Mouse (Mus musculus) bone marrow, adult 2 months (tissue): ENCODE results near the gene Trpm4. TPM values are rescaled to one million over a fixed set of nuclear protein-coding genes. Genes with fewer than 3 reads are reported as not detected.
A peak's percentile ranks its signal among the peaks of the same experiment; 100 is the strongest.

Experiments used
- H3K27ac ChIP-seq: fragments of 200-500 bp; 2 replicates; pipeline ENCODE4 v1.5.1; 2012; ENCODE audit warnings: low read depth, mild to moderate bottlenecking, control low read depth, inconsistent platforms, low read length; ENCODE audit not compliant: control insufficient read depth, poor library complexity, insufficient read depth
- H3K4me1 ChIP-seq: fragments of 200-500 bp; 2 replicates; pipeline ENCODE4 v1.6.1; 2011; ENCODE audit warnings: low read length; ENCODE audit not compliant: control insufficient read depth, insufficient read depth
- H3K4me3 ChIP-seq: fragments of 200-500 bp; replicated peaks from 2 replicates; pipeline ENCODE3; 2011; ENCODE audit warnings: mild to moderate bottlenecking, low read depth, low read length, control low read depth; ENCODE audit not compliant: control insufficient read depth
- CTCF ChIP-seq: fragments of 200-500 bp; IDR thresholded peaks from 2 replicates; pipeline ENCODE4 v1.5.1; 2011; ENCODE audit warnings: low read length, control low read depth; ENCODE audit not compliant: control insufficient read depth, insufficient read depth
- POLR2A ChIP-seq: fragments of 200-500 bp; IDR thresholded peaks from 2 replicates; pipeline ENCODE4 v1.6.1; 2011; ENCODE audit warnings: low read depth, mild to moderate bottlenecking, control low read depth, low read length, borderline replicate concordance; ENCODE audit not compliant: control insufficient read depth
- WGBS: fragments of 180-500 bp; shearing (Covaris S2); methylation state at CpG from one replicate; pipeline ENCODE4 v1.1.7; 2018; 5-methylcytosine and 5-hydroxymethylcytosine counted together
- polyA plus RNA-seq: library from polyadenylated mRNA; stranded (reverse); fragments of >200 nt; gene quantifications from 2 replicates; pipeline ENCODE4 v1.2.4, GENCODE M21; 2011; ENCODE audit warnings: low replicate concordance; ENCODE audit not compliant: missing spikeins, insufficient read depth, insufficient read length

The Trpm4 gene
- polyA plus RNA-seq, 1 experiment: 3.9 TPM

DNA sequence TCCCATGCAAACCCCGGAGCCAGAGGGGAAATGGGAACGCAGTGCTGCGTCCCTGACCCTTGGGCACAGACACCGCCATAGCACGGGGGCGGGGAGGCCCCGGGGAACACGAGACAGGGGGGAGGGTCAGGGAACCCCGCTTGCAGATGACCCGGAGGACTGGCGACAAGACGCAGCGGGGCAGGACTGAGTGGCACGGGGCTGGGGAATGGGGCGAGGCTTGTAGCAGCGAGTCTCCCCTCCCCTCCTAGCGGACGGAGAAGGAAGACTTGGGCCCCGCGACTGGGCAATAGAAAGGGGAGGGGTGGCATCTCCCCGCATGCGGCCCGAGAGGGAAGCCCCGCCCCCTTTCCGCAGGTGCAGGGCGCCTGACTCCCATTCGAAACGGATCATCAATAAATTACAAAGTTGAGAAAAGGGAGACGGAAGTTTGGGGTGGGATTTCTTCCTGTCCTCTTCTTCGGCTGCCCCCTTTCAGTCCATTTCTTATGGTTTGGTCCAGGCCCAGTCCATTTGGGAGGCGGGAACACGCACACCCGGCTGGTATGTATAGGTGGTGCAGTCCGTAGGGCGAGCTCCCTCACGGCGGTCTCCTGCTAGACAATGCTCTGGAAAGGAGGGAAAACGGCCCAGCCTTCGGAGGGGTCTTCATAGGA, 6.0 kb upstream of the Trpm4 start:
- WGBS: under 1% methylated on average over 39 of the region's 39 CpGs
- Histone ChIP-seq H3K27ac (no peak overlapping the region), H3K4me3 (peak overlapping the region; percentile 22), H3K4me1 (peaks cover 3% of the 10 kb centered on the region)
- TF ChIP-seq POLR2A: no peak
- TF ChIP-seq CTCF: peak; percentile 8; the same call in 1 of the 2 replicates

DNA sequence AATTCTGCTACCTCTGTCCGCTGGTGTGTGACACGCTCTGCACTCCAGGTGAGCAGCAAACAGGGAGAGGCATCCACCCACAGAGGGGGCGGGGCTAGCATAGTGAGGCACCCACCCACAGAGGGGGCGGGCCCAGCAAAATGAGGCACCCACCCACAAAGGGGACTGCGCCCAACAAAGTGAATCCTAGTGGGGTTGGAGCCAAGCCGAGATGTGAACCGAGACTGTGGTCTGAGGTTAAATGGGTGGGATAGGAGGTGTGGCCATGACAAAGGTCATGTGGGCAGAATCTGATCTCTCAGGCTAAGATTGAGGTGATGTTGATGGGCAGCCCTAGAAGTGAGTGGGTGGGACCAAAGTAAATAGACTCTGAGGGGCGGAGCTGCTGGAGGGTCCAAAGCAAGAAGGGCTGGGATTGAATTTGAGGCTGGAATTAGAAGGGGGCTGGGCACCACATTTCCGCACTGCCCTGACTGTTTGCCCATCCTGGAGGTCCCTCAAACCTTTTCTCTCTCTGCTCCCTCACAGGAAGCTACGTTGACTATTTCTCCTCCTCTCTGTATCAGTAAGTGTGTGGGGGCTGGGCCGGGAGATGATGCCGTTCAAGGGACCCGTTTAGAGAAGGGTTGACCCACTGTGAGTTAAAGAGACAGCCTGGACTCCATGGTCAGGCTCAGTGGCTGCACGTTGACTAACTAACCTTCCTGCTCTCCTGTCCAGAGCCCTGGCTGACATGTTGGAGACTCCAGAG, 4.8 kb upstream of the Trpm4 start:
- H3K4me3 ChIP-seq: no peak overlapping the region
- peaks cover 3% of the 10 kb centered on the region for H3K4me1 ChIP-seq
- 4% methylated on average over 14 of the region's 14 CpGs for WGBS
- no peak overlapping the region for H3K27ac ChIP-seq
- TF ChIP-seq CTCF (no peak), POLR2A (no peak)

DNA sequence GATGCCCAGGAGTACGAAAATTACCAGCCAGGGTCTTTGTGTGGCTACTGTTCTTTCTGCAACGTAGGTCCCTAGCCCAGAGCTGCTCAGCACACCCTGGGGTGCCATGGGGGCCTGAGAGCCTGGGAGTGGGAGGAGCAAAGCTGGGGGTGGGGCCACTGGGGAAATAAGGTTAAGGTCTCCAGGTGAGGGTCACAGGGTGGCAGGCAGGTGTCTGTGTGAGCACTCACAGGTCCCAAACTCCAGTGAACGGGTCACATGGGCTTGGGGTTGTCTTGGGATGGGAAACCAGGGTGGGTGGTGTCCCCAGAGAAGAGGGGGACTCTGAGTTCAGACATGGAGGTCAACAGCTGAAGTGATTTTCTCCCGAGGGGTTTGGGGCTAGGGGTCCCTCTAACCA, 3.9 kb upstream of the Trpm4 start:
- Histone ChIP-seq H3K27ac (no peak overlapping the region), H3K4me1 (peaks cover 3% of the 10 kb centered on the region), H3K4me3 (no peak overlapping the region)
- TF ChIP-seq CTCF (no peak), POLR2A (no peak)
- 26% methylated on average over 4 of the region's 4 CpGs for WGBS

DNA sequence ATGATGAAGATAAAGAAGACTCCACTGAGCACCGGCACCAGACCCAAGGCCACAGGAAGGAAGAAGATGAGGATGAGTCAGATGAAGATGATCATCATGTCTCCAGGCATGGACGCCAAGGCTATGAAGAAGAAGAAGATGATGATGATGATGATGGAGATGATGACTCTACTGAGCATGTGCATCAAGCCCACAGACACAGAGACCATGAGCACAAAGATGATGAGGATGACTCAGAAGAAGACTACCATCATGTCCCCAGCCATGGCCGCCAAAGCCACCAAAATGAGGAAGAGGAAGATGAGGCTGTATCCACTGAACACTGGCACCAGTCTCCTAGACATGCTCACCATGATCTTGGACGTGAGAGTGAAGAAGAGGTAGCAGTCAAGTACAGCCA, 2.7 kb upstream of the Trpm4 start:
- peaks cover 3% of the 10 kb centered on the region for H3K4me1 ChIP-seq
- 57% methylated on average over 4 of the region's 4 CpGs for WGBS
- TF ChIP-seq POLR2A (no peak), CTCF (no peak)

DNA sequence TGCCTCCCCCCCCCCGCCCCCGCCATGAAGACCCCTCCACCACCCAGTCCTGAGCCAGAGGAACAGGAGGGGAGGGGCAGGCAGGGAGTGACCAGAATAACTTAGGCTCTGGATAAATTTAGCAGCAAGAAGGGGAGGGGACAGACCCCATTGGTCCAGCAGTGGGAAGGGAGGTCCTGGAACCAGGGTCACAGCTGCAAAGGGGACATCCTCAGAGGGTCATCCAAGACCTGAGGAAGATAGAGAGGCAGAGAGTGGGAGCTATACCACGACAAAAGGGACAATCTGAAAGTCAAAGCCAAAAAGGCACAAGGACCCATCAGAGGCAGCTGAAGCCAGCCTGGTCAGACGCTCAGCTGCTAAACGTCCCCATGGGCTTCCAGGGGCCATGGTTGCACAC, 1.5 kb upstream of the Trpm4 start, which contains the start of gene Hrc:
Gene Hrc, plus strand, starts transcription at position 235 of the 400 bp plus-strand sequence.
- H3K4me1 ChIP-seq: no peaks in the 10 kb centered on the region
- no peak within 1 kb of the TSS for H3K4me3 ChIP-seq
- TF ChIP-seq POLR2A: no peak
- TF ChIP-seq CTCF: no peak
- 69% methylated on average over 5 of the region's 5 CpGs for WGBS
- no peak within 1 kb of the TSS for H3K27ac ChIP-seq

More for the DNA sequence above, 2.7 kb upstream of the Trpm4 start:
- no peak overlapping the region for H3K4me3 ChIP-seq
- no peak overlapping the region for H3K27ac ChIP-seq

DNA sequence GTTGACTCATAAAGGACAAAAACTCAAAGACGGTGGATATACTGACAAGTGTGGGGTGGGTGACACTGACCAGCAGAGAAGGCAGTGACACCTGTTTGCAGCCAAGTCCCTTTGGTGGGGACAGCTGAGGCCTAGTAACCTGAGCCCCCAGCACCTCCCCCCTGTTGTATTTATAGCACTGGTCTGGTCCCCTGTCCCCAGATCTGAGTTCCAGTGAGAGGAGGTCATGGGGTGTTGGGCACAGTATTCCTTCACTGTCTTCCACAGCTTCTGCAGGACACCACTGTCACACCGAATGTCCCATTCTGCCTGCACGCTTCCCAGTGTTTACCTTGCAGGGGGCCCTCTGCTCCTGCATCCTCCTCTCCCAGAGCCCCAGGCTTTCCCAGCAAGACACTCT, 1.0 kb upstream of the Trpm4 start:
- Histone ChIP-seq H3K27ac (no peak overlapping the region), H3K4me3 (no peak overlapping the region), H3K4me1 (no peaks in the 10 kb centered on the region)
- 83% methylated on average over 3 of the region's 3 CpGs for WGBS
- TF ChIP-seq CTCF (no peak), POLR2A (no peak)

DNA sequence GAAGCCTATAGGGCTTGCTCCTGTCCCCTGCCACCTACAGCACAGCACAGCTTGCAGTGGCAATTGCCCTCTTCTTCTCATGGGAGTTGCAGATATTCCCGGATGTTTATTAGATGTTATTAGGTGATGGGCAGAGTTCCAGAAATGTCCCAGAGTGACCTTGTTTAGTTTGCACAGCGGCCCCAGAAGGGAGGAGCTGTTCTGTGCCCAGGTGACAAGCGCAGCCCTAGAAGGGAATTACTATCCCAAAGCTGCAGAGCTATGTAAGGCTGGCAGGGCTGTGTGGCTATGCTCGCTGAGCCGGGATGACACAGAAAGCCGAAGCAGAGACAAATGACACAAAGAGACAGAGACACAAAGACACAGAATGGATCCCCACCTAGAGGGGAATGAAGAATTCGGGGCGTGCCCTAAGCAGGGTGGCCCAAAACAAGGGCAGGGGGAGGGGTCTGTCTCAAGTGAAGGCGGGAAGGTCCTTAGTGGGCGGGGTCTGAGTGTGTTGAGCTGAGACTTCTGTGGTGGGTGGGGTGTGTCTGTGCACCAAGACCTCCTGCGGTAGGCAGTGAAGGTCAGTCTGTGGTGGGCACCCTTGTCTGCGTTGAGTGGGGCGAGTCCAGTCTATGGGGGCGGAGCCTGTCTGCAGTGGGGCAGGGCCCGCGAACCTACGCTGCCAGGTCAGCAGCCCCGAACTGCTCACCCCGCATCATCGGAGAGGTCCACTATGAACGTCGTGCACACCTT, 725 bp downstream of the Trpm4 start:
- WGBS: 11% methylated on average over 22 of the region's 22 CpGs
- no peaks in the 10 kb centered on the region for H3K4me1 ChIP-seq
- peak overlapping the region; percentile 55 for H3K4me3 ChIP-seq
- no peak overlapping the region for H3K27ac ChIP-seq
- no peak for TF ChIP-seq POLR2A
- no peak for TF ChIP-seq CTCF

DNA sequence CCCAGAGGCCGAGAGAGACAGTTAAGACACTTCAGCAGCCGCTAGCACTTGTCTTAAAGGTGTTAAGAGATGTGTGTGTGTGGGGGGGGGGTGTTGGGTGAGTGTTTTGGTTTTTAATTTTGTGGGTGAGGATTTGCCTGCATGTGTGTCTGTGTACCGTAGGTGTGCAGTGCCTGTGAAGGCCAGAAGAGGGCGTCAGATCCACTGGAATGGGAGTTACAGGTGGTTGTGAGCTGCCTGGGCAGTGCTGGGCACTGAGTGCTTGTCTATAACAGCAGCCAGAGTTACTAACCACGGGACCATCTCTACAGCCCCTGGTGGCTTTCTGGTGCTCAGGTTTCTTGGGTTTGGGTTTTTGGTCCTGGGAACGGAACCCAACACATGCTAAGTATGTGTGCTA, 2.1 kb downstream of the Trpm4 start:
- H3K4me3 ChIP-seq: no peak overlapping the region
- 85% methylated on average over 6 of the region's 6 CpGs for WGBS
- H3K27ac ChIP-seq: no peak overlapping the region
- TF ChIP-seq POLR2A: no peak
- no peak for TF ChIP-seq CTCF
- H3K4me1 ChIP-seq: no peaks in the 10 kb centered on the region
